Comparison of ENCODE assay signal across 25 mouse cellular contexts in genomic region chr7:129655604-129656226, GRCm38 (mm10).
A peak's percentile ranks its signal among the peaks of the same experiment; 100 is the strongest.
DNase-seq lines count a peak whose midpoint lies in the region; ATAC-seq and TF ChIP-seq lines count a peak whose summit lies in the region.
"Had no signal": no experiment of that assay in that cellular context is flagged by ENCODE, and none has a peak within 500 bp of the region (broad histone marks: within the 10 kb centered on the region; RNA-seq: fewer than 3 reads in every experiment).

No protein-coding gene starts in this region.

- H3K9ac ChIP-seq in forebrain, embryonic 16.5 days (replicated peaks; ENCODE audit: low read depth, low read length) = 0 out of 2 replicates have a peak overlapping the region, but pooled peaks have one; percentile 9
- H3K9ac ChIP-seq in forebrain, embryonic 13.5 days = no peak overlapping the region
- no peak overlapping the region for H3K9ac ChIP-seq in limb, embryonic 13.5 days
- no peak overlapping the region for H3K9ac ChIP-seq in stomach, embryonic 14.5 days (replicated peaks; ENCODE audit: low read depth, low read length)
- H3K9ac ChIP-seq: heart, embryonic 15.5 days; limb, embryonic 12.5 days had no signal

- no peaks in the 10 kb centered on the region; the same call in 1 of the 2 replicates for H3K27me3 ChIP-seq in forebrain, embryonic 16.5 days (replicated peaks; ENCODE audit: control insufficient read depth, insufficient read depth, low read length)
- H3K27me3 ChIP-seq in forebrain, embryonic 13.5 days = peaks cover 18% of the 10 kb centered on the region; the same call in 1 of the 2 replicates
- peaks cover 17% of the 10 kb centered on the region for H3K27me3 ChIP-seq in limb, embryonic 13.5 days
- H3K27me3 ChIP-seq in limb, embryonic 10.5 days (ENCODE audit: low read depth, poor library complexity, severe bottlenecking) = peaks cover 97% of the 10 kb centered on the region
- H3K27me3 ChIP-seq in stomach, embryonic 14.5 days (ENCODE audit: control insufficient read depth, insufficient read depth, low read length) = no peaks in the 10 kb centered on the region
- H3K27me3 ChIP-seq: Patski had no signal

- no peak overlapping the region for H3K27ac ChIP-seq in forebrain, embryonic 16.5 days (ENCODE audit: low read length)
- H3K27ac ChIP-seq in forebrain, embryonic 13.5 days = no peak overlapping the region; the same call in 1 of the 2 replicates
- peak overlapping the region; percentile 10 for H3K27ac ChIP-seq in limb, embryonic 13.5 days
- H3K27ac ChIP-seq in limb, embryonic 10.5 days = no peak overlapping the region
- peak overlapping the region; percentile 22; the same call in 1 of the 2 replicates for H3K27ac ChIP-seq in stomach, embryonic 14.5 days (ENCODE audit: low read length)
- H3K27ac ChIP-seq: heart, embryonic 15.5 days; neural tube, embryonic 13.5 days had no signal

- no peak for DNase-seq in limb, embryonic 10.5 days (ENCODE audit: low spot score)
- peak; percentile 52 for DNase-seq in brain, embryonic 14.5 days (ENCODE audit: low read depth)
- no peak for DNase-seq in thymus, postnatal 36 days
- DNase-seq: adrenal gland, postnatal 25 days; cerebellum, adult 2 months; cerebellum, postnatal 14 days; gastrocnemius, postnatal 25 days; heart, adult 11 months; kidney, adult 9 months; kidney, postnatal 10 days; layer of hippocampus, postnatal 36 days; thymus, postnatal 14 days had no signal

- no peak overlapping the region for H3K4me3 ChIP-seq in forebrain, embryonic 16.5 days (replicated peaks; ENCODE audit: low read length)
- H3K4me3 ChIP-seq in forebrain, embryonic 13.5 days = no peak overlapping the region
- H3K4me3 ChIP-seq in limb, embryonic 13.5 days = no peak overlapping the region
- no peak overlapping the region for H3K4me3 ChIP-seq in limb, embryonic 10.5 days
- no peak overlapping the region for H3K4me3 ChIP-seq in stomach, embryonic 14.5 days (ENCODE audit: low read depth, low read length)
- H3K4me3 ChIP-seq: heart, embryonic 10.5 days; heart, embryonic 15.5 days; limb, embryonic 12.5 days; neural tube, embryonic 13.5 days had no signal

- no peaks in the 10 kb centered on the region for H3K9me3 ChIP-seq in forebrain, embryonic 16.5 days (ENCODE audit: control insufficient read depth, low read length)
- H3K9me3 ChIP-seq in forebrain, embryonic 13.5 days (replicated peaks) = no peaks in the 10 kb centered on the region
- no peaks in the 10 kb centered on the region for H3K9me3 ChIP-seq in limb, embryonic 13.5 days
- H3K9me3 ChIP-seq in limb, embryonic 10.5 days (replicated peaks) = no peaks in the 10 kb centered on the region
- H3K9me3 ChIP-seq in stomach, embryonic 14.5 days (ENCODE audit: control insufficient read depth, low read depth, low read length) = no peaks in the 10 kb centered on the region
- H3K9me3 ChIP-seq: heart, embryonic 10.5 days; heart, embryonic 15.5 days; limb, embryonic 12.5 days; neural tube, embryonic 13.5 days had no signal

- 22% methylated on average over 14 of the region's 14 CpGs for WGBS in forebrain, embryonic 16.5 days
- 26% methylated on average over 14 of the region's 14 CpGs for WGBS in forebrain, embryonic 13.5 days
- WGBS in limb, embryonic 13.5 days = 67% methylated on average over 14 of the region's 14 CpGs
- 79% methylated on average over 14 of the region's 14 CpGs for WGBS in limb, embryonic 10.5 days
- WGBS in stomach, embryonic 14.5 days = 68% methylated on average over 14 of the region's 14 CpGs

- no peaks in the 10 kb centered on the region for H3K36me3 ChIP-seq in forebrain, embryonic 16.5 days (ENCODE audit: control insufficient read depth, insufficient read depth)
- H3K36me3 ChIP-seq in forebrain, embryonic 13.5 days (ENCODE audit: poor library complexity, severe bottlenecking) = no peaks in the 10 kb centered on the region
- H3K36me3 ChIP-seq in limb, embryonic 13.5 days = no peaks in the 10 kb centered on the region
- no peaks in the 10 kb centered on the region for H3K36me3 ChIP-seq in limb, embryonic 10.5 days
- H3K36me3 ChIP-seq in stomach, embryonic 14.5 days (ENCODE audit: control insufficient read depth, insufficient read depth, low read length) = no peaks in the 10 kb centered on the region
- H3K36me3 ChIP-seq: heart, embryonic 10.5 days; heart, embryonic 15.5 days; limb, embryonic 12.5 days; neural tube, embryonic 13.5 days had no signal

- TF ChIP-seq POLR2A in brain, embryonic 14.5 days (IDR thresholded peaks at IDR 0.05; ENCODE audit: borderline replicate concordance, extremely low read depth, insufficient read depth, insufficient read length, poor library complexity, severe bottlenecking) = no peak

- peaks cover 51% of the 10 kb centered on the region for H3K4me1 ChIP-seq in forebrain, embryonic 16.5 days (replicated peaks; ENCODE audit: control insufficient read depth, insufficient read depth, low read length)
- H3K4me1 ChIP-seq in forebrain, embryonic 13.5 days = peaks cover 64% of the 10 kb centered on the region
- peaks cover 68% of the 10 kb centered on the region for H3K4me1 ChIP-seq in limb, embryonic 13.5 days
- H3K4me1 ChIP-seq in limb, embryonic 10.5 days = peaks cover 51% of the 10 kb centered on the region
- peaks cover 16% of the 10 kb centered on the region for H3K4me1 ChIP-seq in stomach, embryonic 14.5 days (ENCODE audit: control insufficient read depth, insufficient read depth, low read length)

- ATAC-seq in forebrain, embryonic 16.5 days = no peak
- no peak for ATAC-seq in forebrain, embryonic 13.5 days
- ATAC-seq in limb, embryonic 13.5 days (ENCODE audit: low FRiP score, low read depth) = no peak
- ATAC-seq in stomach, embryonic 14.5 days (ENCODE audit: insufficient number of reproducible peaks, insufficient read depth, low FRiP score, low read depth) = no peak
- no peak for ATAC-seq in erythroid progenitor cell, adult 5-6 weeks (replicated peaks; ENCODE audit: low FRiP score, poor library complexity, severe bottlenecking)
- ATAC-seq: inflammation-experienced regulatory T-cells, adult 6 months; midbrain, embryonic 16.5 days; Patski had no signal

- no peak for TF ChIP-seq CTCF in brain, embryonic 14.5 days (IDR thresholded peaks at IDR 0.05; ENCODE audit: borderline replicate concordance, extremely low read depth, insufficient read depth, insufficient read length)

- H3K4me2 ChIP-seq in forebrain, embryonic 16.5 days (ENCODE audit: low read length) = peak overlapping the region; percentile 19
- H3K4me2 ChIP-seq in forebrain, embryonic 13.5 days = no peak overlapping the region
- H3K4me2 ChIP-seq in limb, embryonic 13.5 days (replicated peaks) = no peak overlapping the region
- H3K4me2 ChIP-seq in stomach, embryonic 14.5 days (replicated peaks; ENCODE audit: low read depth, low read length) = no peak overlapping the region
- H3K4me2 ChIP-seq: heart, embryonic 15.5 days; liver, embryonic 11.5 days had no signal

Comparison
In these comparisons a context has a peak if more than half of its experiments do, and no peak if none do; other contexts are left out.
1. H3K27ac ChIP-seq: peak in limb, embryonic 13.5 days (single experiment) and stomach, embryonic 14.5 days (single experiment); none in forebrain, embryonic 16.5 days (single experiment), forebrain, embryonic 13.5 days (single experiment) and limb, embryonic 10.5 days (single experiment).